Mouse (Mus musculus) limb, embryonic 15.5 days (tissue): ENCODE results near the gene Olfr1497. TPM values are rescaled to one million over a fixed set of nuclear protein-coding genes. Genes with fewer than 3 reads are reported as not detected.

ENCODE experiments used
- polyA plus RNA-seq: library from polyadenylated mRNA; unstranded; fragments of >200 nt; fragmentation: Nextera tagmentation; extraction: Ambion mirVana; gene quantifications from 2 replicates; pipeline ENCODE4 v1.2.1, GENCODE M21; 2015

The Olfr1497 gene
- polyA plus RNA-seq, 1 experiment from 2014 or later: not detected

Other genes with a start within 250 kb of the Olfr1497 start
- not detected in 2 replicates for gene Olfr1484, start 214.7 kb downstream of the Olfr1497 start, polyA plus RNA-seq
- gene Olfr1487, start 180.8 kb downstream of the Olfr1497 start, polyA plus RNA-seq: not detected in 2 replicates
- gene Olfr1489, start 166.6 kb downstream of the Olfr1497 start, polyA plus RNA-seq: not detected in 2 replicates
- not detected in 2 replicates for gene Olfr1490, start 147.1 kb downstream of the Olfr1497 start, polyA plus RNA-seq
- gene Olfr1491, start 100.9 kb downstream of the Olfr1497 start, polyA plus RNA-seq: not detected in 2 replicates
- not detected in 2 replicates for gene Olfr1493-ps1, start 74.9 kb downstream of the Olfr1497 start, polyA plus RNA-seq
- gene Olfr1494, start 58.5 kb downstream of the Olfr1497 start, polyA plus RNA-seq: not detected in 2 replicates
- not detected in 2 replicates for gene Olfr1495, start 33.6 kb downstream of the Olfr1497 start, polyA plus RNA-seq
- gene Olfr1496, start 20.3 kb downstream of the Olfr1497 start, polyA plus RNA-seq: not detected in 2 replicates
- not detected in 2 replicates for gene Olfr1499, start 21.2 kb upstream of the Olfr1497 start, polyA plus RNA-seq
- not detected in 2 replicates for gene Olfr1500, start 32.3 kb upstream of the Olfr1497 start, polyA plus RNA-seq
- not detected in 2 replicates for gene Olfr1501, start 52.5 kb upstream of the Olfr1497 start, polyA plus RNA-seq
- gene Olfr1502, start 63.6 kb upstream of the Olfr1497 start, polyA plus RNA-seq: not detected in 2 replicates
- not detected in 2 replicates for gene Olfr1504, start 99.7 kb upstream of the Olfr1497 start, polyA plus RNA-seq
- gene Olfr1505, start 115.3 kb upstream of the Olfr1497 start, polyA plus RNA-seq: not detected in 2 replicates